Mouse (Mus musculus): ENCODE measurements at regions not wholly inside any gene's neighbourhood (a gene's known extent, or its start where the extent isn't known, plus 50 kb on each side); places are given as distances from the start of the nearest gene placed in this dataset.

DNA sequence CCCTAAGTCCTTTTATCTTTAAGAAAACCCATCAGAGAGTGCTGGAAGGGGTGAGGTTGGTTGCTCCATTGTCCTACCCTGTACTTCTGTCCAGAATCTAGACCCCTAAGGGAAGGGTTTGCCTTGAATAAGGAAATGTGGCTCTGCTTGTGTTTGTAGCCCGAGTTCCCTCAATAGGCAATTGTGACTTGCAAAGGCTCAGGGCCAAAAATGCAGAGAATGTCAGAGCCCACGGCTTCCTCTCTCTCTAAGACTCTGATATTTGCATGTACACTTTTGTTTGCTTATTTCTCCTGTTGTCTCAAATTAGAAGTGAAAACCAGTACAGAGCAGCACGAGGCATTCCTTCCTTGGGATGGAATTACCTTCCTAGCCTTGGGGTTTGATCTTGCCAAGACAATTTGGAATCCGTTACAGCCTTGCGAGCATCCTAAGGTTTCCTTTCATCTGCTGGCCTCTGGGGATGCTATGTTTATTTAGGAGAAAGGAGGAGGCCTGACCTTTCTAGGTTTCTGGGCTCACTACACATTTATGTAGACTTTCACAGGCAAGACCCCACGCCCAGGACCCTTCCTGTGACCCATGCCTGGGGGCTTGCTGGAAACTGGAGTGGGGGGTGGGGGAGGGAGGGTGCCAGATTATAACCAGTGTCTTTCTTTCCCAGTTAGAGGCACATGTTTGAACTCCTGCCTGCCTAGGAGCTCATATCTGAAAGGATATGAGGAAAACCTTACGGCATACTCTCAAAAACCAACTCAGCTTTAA lies 181.8 kb downstream of the Trim29 start:
- no peak overlapping the region for H3K4me3 ChIP-seq (ENCODE audit: low read depth, low read length)
- H3K4me1 ChIP-seq (ENCODE audit: insufficient read depth, low read depth, low read length): no peaks in the 10 kb centered on the region
- no peak for TF ChIP-seq GATA1 (IDR thresholded peaks at IDR 0.05; ENCODE audit: borderline replicate concordance, low read length)
- TF ChIP-seq GATA2 (IDR thresholded peaks at IDR 0.05; ENCODE audit: borderline replicate concordance, low read depth, low read length): no peak
- no peak for TF ChIP-seq TAL1 (conservative IDR thresholded peaks at IDR 0.05; ENCODE audit: low read depth, low read length)
- no peak for TF ChIP-seq POLR2AphosphoS5 (IDR thresholded peaks at IDR 0.05; ENCODE audit: insufficient replicate concordance, low read depth, low read length)
- TF ChIP-seq CTCF (IDR thresholded peaks at IDR 0.05; ENCODE audit: low read depth, low read length): no peak
- H3K27me3 ChIP-seq (ENCODE audit: insufficient read depth, low read length): no peaks in the 10 kb centered on the region
- peaks cover 13% of the 10 kb centered on the region for H3K9me3 ChIP-seq (replicated peaks)
- DNase-seq (ENCODE audit: low spot score) (no peak), ATAC-seq (ENCODE audit: extremely low read depth, insufficient number of reproducible peaks, low FRiP score, poor library complexity, severe bottlenecking) (no peak)
- H3K36me3 ChIP-seq (replicated peaks): no peaks in the 10 kb centered on the region

DNA sequence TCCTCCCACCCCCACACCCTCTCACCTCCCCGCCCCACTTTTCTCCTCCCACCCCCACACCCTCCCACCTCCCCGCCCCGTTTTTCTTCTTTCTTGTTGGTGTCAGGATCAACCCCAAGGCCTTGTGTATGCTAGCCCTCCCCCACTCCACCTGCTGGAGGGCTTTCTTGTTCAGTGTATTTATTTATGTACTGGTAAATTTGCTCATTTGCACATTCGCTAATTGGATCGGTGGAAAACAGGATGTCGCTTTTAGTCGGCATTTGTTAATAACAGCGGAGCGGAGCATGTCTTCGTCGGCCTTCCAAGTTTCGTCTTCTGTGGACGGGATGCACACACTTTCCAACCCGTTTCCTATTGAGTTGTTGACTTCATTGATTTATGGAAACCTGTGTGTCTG lies 187.9 kb downstream of the Trim29 start:
- Histone ChIP-seq H3K4me3 (ENCODE audit: low read depth, low read length) (no peak overlapping the region), H3K36me3 (replicated peaks) (no peaks in the 10 kb centered on the region), H3K4me1 (ENCODE audit: insufficient read depth, low read depth, low read length) (no peaks in the 10 kb centered on the region), H3K9me3 (replicated peaks) (0 out of 2 replicates have a peak, but pooled peaks cover 4% of the 10 kb centered on the region), H3K27me3 (ENCODE audit: insufficient read depth, low read length) (no peaks in the 10 kb centered on the region)
- DNase-seq (ENCODE audit: low spot score) (no peak), ATAC-seq (ENCODE audit: extremely low read depth, insufficient number of reproducible peaks, low FRiP score, poor library complexity, severe bottlenecking) (no peak)
- no peak for TF ChIP-seq CTCF (IDR thresholded peaks at IDR 0.05; ENCODE audit: low read depth, low read length)
- no peak for TF ChIP-seq POLR2AphosphoS5 (IDR thresholded peaks at IDR 0.05; ENCODE audit: insufficient replicate concordance, low read depth, low read length)
- TF ChIP-seq TAL1 (conservative IDR thresholded peaks at IDR 0.05; ENCODE audit: low read depth, low read length): no peak
- no peak for TF ChIP-seq GATA1 (IDR thresholded peaks at IDR 0.05; ENCODE audit: borderline replicate concordance, low read length)
- TF ChIP-seq GATA2 (IDR thresholded peaks at IDR 0.05; ENCODE audit: borderline replicate concordance, low read depth, low read length): no peak

DNA sequence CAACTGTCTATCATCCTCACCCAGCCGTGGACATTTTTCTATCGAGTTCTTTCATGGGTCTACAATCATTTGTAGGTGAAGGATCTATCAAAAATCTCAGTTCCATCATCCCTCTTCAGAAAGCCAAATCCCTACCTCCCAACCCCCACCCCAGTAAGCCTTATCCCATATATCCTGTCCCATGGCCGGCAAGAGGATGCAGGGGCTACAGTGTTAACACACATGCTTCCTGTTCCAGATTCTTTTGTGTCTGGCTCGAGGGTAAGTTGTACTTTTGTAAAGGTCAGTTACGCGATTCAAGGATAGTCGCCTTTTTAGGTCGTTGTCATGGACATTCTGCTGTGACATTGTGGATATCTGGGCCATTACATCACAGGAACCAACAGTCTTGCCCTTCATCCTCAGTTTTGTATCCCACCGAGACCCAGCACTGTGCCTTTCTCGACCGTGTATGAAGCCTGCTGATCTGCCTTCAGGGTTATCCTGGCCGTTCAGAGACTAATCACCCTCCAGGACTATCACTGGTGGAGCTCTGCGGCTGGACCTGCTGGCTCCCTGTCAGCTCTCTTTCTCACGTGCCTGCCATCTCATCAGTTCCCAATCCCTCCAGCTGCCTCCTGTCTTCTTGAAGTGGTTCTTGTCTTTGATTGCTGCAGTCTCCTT lies 193.8 kb downstream of the Trim29 start:
- no peaks in the 10 kb centered on the region for H3K27me3 ChIP-seq (ENCODE audit: insufficient read depth, low read length)
- no peaks in the 10 kb centered on the region for H3K4me1 ChIP-seq (ENCODE audit: insufficient read depth, low read depth, low read length)
- H3K36me3 ChIP-seq (replicated peaks): no peaks in the 10 kb centered on the region
- DNase-seq (ENCODE audit: low spot score) (no peak), ATAC-seq (ENCODE audit: extremely low read depth, insufficient number of reproducible peaks, low FRiP score, poor library complexity, severe bottlenecking) (no peak)
- H3K9me3 ChIP-seq (replicated peaks): peaks cover 8% of the 10 kb centered on the region
- H3K4me3 ChIP-seq (ENCODE audit: low read depth, low read length): no peak overlapping the region
- no peak for TF ChIP-seq GATA2 (IDR thresholded peaks at IDR 0.05; ENCODE audit: borderline replicate concordance, low read depth, low read length)
- no peak for TF ChIP-seq POLR2AphosphoS5 (IDR thresholded peaks at IDR 0.05; ENCODE audit: insufficient replicate concordance, low read depth, low read length)
- no peak for TF ChIP-seq CTCF (IDR thresholded peaks at IDR 0.05; ENCODE audit: low read depth, low read length)
- TF ChIP-seq TAL1 (conservative IDR thresholded peaks at IDR 0.05; ENCODE audit: low read depth, low read length): no peak
- TF ChIP-seq GATA1 (IDR thresholded peaks at IDR 0.05; ENCODE audit: borderline replicate concordance, low read length): no peak

GRCm38 (mm10) chr9:43505856-43506255 lies 195.2 kb downstream of the Trim29 start:
- ATAC-seq (ENCODE audit: extremely low read depth, insufficient number of reproducible peaks, low FRiP score, poor library complexity, severe bottlenecking): no peak
- TF ChIP-seq CTCF (IDR thresholded peaks at IDR 0.05; ENCODE audit: low read depth, low read length) (no peak), POLR2AphosphoS5 (IDR thresholded peaks at IDR 0.05; ENCODE audit: insufficient replicate concordance, low read depth, low read length) (no peak), GATA1 (IDR thresholded peaks at IDR 0.05; ENCODE audit: borderline replicate concordance, low read length) (no peak), TAL1 (conservative IDR thresholded peaks at IDR 0.05; ENCODE audit: low read depth, low read length) (no peak)
- no peak for DNase-seq (ENCODE audit: low spot score)
- no peaks in the 10 kb centered on the region for H3K27me3 ChIP-seq (ENCODE audit: insufficient read depth, low read length)
- H3K9me3 ChIP-seq (replicated peaks): peaks cover 8% of the 10 kb centered on the region
- H3K4me3 ChIP-seq (ENCODE audit: low read depth, low read length): no peak overlapping the region
- H3K4me1 ChIP-seq (ENCODE audit: insufficient read depth, low read depth, low read length): no peaks in the 10 kb centered on the region
- no peaks in the 10 kb centered on the region for H3K36me3 ChIP-seq (replicated peaks)

DNA sequence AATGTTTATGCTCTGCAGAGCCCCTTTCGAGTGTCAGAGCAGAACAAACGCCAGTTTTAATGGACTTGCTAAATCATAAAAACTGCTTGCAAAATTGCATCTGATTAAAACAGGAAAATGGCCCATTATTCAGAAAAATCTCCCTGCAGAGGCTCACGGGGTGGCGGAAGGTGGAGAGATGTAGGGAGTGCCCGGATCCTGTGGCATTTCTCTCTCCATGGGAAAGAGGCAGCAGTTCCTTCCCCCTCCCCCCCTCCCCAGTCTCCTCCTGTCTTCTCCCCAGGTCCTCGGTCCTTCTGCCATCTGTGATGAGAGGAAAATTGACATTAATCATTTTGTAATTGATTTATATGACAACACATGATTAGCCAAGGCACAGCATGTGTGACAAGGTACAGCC lies 195.6 kb downstream of the Trim29 start:
- DNase-seq (ENCODE audit: low spot score) (no peak), ATAC-seq (ENCODE audit: extremely low read depth, insufficient number of reproducible peaks, low FRiP score, poor library complexity, severe bottlenecking) (no peak)
- no peaks in the 10 kb centered on the region; the same call in 1 of the 2 replicates for H3K27me3 ChIP-seq (ENCODE audit: insufficient read depth, low read length)

GRCm38 (mm10) chr9:43512806-43513205 lies 202.2 kb downstream of the Trim29 start:
- Histone ChIP-seq H3K4me3 (ENCODE audit: low read depth, low read length) (no peak overlapping the region), H3K4me1 (ENCODE audit: insufficient read depth, low read depth, low read length) (no peaks in the 10 kb centered on the region), H3K36me3 (replicated peaks) (no peaks in the 10 kb centered on the region), H3K27me3 (ENCODE audit: insufficient read depth, low read length) (no peaks in the 10 kb centered on the region; the same call in 1 of the 2 replicates), H3K9me3 (replicated peaks) (peaks cover 5% of the 10 kb centered on the region; the same call in 1 of the 2 replicates)
- no peak for ATAC-seq (ENCODE audit: extremely low read depth, insufficient number of reproducible peaks, low FRiP score, poor library complexity, severe bottlenecking)
- TF ChIP-seq GATA1 (IDR thresholded peaks at IDR 0.05; ENCODE audit: borderline replicate concordance, low read length) (no peak), TAL1 (conservative IDR thresholded peaks at IDR 0.05; ENCODE audit: low read depth, low read length) (no peak), CTCF (IDR thresholded peaks at IDR 0.05; ENCODE audit: low read depth, low read length) (no peak), GATA2 (IDR thresholded peaks at IDR 0.05; ENCODE audit: borderline replicate concordance, low read depth, low read length) (no peak), POLR2AphosphoS5 (IDR thresholded peaks at IDR 0.05; ENCODE audit: insufficient replicate concordance, low read depth, low read length) (no peak)
- DNase-seq (ENCODE audit: low spot score): no peak

More for the DNA sequence above, 195.6 kb downstream of the Trim29 start:
- no peaks in the 10 kb centered on the region for H3K4me1 ChIP-seq (ENCODE audit: insufficient read depth, low read depth, low read length)
- H3K4me3 ChIP-seq (ENCODE audit: low read depth, low read length): no peak overlapping the region
- peaks cover 8% of the 10 kb centered on the region for H3K9me3 ChIP-seq (replicated peaks)
- no peaks in the 10 kb centered on the region for H3K36me3 ChIP-seq (replicated peaks)
- TF ChIP-seq POLR2AphosphoS5 (IDR thresholded peaks at IDR 0.05; ENCODE audit: insufficient replicate concordance, low read depth, low read length) (no peak), CTCF (IDR thresholded peaks at IDR 0.05; ENCODE audit: low read depth, low read length) (no peak), GATA1 (IDR thresholded peaks at IDR 0.05; ENCODE audit: borderline replicate concordance, low read length) (no peak), TAL1 (conservative IDR thresholded peaks at IDR 0.05; ENCODE audit: low read depth, low read length) (no peak), GATA2 (IDR thresholded peaks at IDR 0.05; ENCODE audit: borderline replicate concordance, low read depth, low read length) (no peak)
